Mouse (Mus musculus) liver, embryonic 14.5 days (tissue): ENCODE results near the gene Tex2. TPM values are rescaled to one million over a fixed set of nuclear protein-coding genes. Genes with fewer than 3 reads are reported as not detected.

Experiments
- ATAC-seq: fragments of 200-750 bp; cut with Nextera tagmentation; 2 replicates; pipeline ENCODE4 v1.8.0; 2017; ENCODE audit warnings: moderate number of reproducible peaks, mild to moderate bottlenecking, moderate library complexity; ENCODE audit not compliant: insufficient read depth
- DNase-seq, 3 experiments: peaks; one replicate each; pipeline ENCODE4 v3.0.0-alpha.2; 2012 to 2013; ENCODE audit warnings: low read depth in 3 of 3, low spot score in 3 of 3
- H3K27ac ChIP-seq: fragments of 300-500 bp; sonication (generic); 2 replicates; pipeline ENCODE4 v1.5.1; 2014; ENCODE audit warnings: moderate library complexity, mild to moderate bottlenecking, control low read depth, inconsistent platforms
- H3K27me3 ChIP-seq: fragments of 300-500 bp; sonication (generic); 2 replicates; pipeline ENCODE4 v1.6.1; 2014; ENCODE audit warnings: mild to moderate bottlenecking, low read length, moderate library complexity; ENCODE audit not compliant: control insufficient read depth, insufficient read depth
- H3K36me3 ChIP-seq: fragments of 300-500 bp; sonication (generic); replicated peaks from 2 replicates; pipeline ENCODE4 v1.6.1; 2014; ENCODE audit warnings: low read depth; ENCODE audit not compliant: control insufficient read depth, insufficient read depth
- H3K4me1 ChIP-seq, 2 experiments: fragments of 200-500 bp in 1 of 2; fragments of 300-500 bp in 1 of 2; sonication (generic) in 1 of 2; replicated peaks; 2 replicates each; pipeline ENCODE4 v1.6.1; 2012 to 2014; ENCODE audit warnings: antibody characterized with exemption in 1 of 2, inconsistent platforms in 1 of 2, low read length in 1 of 2; ENCODE audit not compliant: control insufficient read depth in 2 of 2, insufficient read depth in 2 of 2
- H3K4me2 ChIP-seq: fragments of 300-500 bp; sonication (generic); 2 replicates; pipeline ENCODE4 v1.6.1; 2014; ENCODE audit warnings: low read depth, mild to moderate bottlenecking, control low read depth, moderate library complexity
- H3K4me3 ChIP-seq, 2 experiments: fragments of 200-500 bp in 1 of 2; fragments of 300-500 bp in 1 of 2; sonication (generic) in 1 of 2; 2 replicates each; pipeline ENCODE4 v1.5.1; 2012 to 2014; ENCODE audit warnings: low read depth in 2 of 2, low read length in 2 of 2, mild to moderate bottlenecking in 2 of 2, control low read depth in 1 of 2, inconsistent platforms in 1 of 2, moderate library complexity in 1 of 2; ENCODE audit not compliant: insufficient read depth in 1 of 2
- H3K9ac ChIP-seq: fragments of 300-500 bp; sonication (generic); replicated peaks from 2 replicates; pipeline ENCODE4 v1.6.1; 2014; ENCODE audit warnings: mild to moderate bottlenecking, control low read depth, moderate library complexity
- H3K9me3 ChIP-seq: fragments of 300-500 bp; sonication (generic); 2 replicates; pipeline ENCODE4 v1.6.1; 2016; ENCODE audit warnings: low read length, mixed read lengths; ENCODE audit not compliant: control insufficient read depth
- CTCF ChIP-seq: IDR thresholded peaks from 2 replicates; pipeline ENCODE4 v1.5.1; 2016; ENCODE audit warnings: antibody characterized with exemption, low read depth, control low read depth
- EP300 ChIP-seq: IDR thresholded peaks from 2 replicates; pipeline ENCODE4 v1.6.1; 2016; ENCODE audit warnings: antibody characterized with exemption, low read depth
- WGBS: fragments of 180-500 bp; shearing (Covaris S2); extraction: QIAGEN DNeasy Blood & Tissue Kit; methylation state at CpG from one replicate; pipeline ENCODE4 v1.1.7; 2014; ENCODE audit not compliant: insufficient replicate concordance; 5-methylcytosine and 5-hydroxymethylcytosine counted together
- polyA plus RNA-seq, 2 experiments: library from polyadenylated mRNA; depleted of rRNA in 1 of 2; stranded (reverse) in 1 of 2; unstranded in 1 of 2; fragments of >200 nt; fragmentation: Nextera tagmentation in 1 of 2; extraction: Ambion mirVana in 1 of 2; gene quantifications; 2 replicates each; pipeline versions ENCODE4 v1.2.1 to v1.2.3; 2012 to 2014

The Tex2 gene
- polyA plus RNA-seq, 2 experiments, result 5.9 to 7.9 TPM

DNA sequence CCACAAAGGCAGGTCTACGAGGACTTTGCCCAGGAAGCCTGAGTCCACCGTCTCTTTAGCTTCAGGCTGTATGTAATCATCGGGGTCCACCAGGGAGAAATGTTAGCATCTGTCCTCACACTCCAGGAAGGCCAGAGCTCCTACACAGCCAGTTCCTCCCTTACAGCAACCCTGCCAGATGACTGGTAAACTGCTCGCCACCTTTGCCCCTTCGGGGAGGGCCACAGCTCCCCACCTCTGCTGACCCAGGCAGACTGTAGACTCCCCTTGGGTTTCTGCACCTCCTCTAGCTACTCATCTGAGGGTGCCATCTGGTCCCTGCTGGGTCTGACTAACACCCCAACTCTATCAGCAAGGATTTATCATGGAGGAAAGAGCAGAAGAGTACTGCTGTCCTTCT is 83.4 kb downstream of the Tex2 start:
- ATAC-seq (no peak), DNase-seq (no peak)
- H3K4me3 ChIP-seq, result no peak overlapping the region
- no peak overlapping the region for H3K27ac ChIP-seq
- no peaks in the 10 kb centered on the region; the same call in none of the 2 replicates for H3K36me3 ChIP-seq
- no peak overlapping the region for H3K4me2 ChIP-seq
- 87% methylated on average over 5 of the region's 5 CpGs for WGBS
- H3K9me3 ChIP-seq, result no peaks in the 10 kb centered on the region
- peaks cover 0 to 16% of the 10 kb centered on the region in 2 experiments; a peak in 2 of 4 replicates for H3K4me1 ChIP-seq
- H3K9ac ChIP-seq, result no peak overlapping the region
- no peaks in the 10 kb centered on the region for H3K27me3 ChIP-seq
- TF ChIP-seq CTCF, result no peak
- no peak for TF ChIP-seq EP300

DNA sequence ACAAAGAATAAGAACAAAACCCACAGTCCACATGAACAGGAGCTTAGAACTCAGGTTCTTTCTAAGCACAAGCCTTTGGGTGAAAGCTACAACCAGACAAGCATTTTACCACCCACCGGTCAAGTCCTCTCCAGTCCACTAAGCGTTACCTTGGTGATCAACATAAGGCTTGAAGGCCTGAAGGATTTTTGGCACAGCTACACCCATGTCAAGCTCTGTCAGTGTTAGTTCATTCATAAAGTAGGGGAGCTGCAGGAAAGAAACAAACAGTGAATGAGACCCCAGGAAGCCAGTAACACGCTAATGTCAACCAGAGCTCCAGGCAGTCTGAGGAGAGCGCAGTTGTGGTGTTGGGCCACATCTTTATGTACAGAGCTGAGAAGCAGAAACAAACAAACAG is 84.1 kb downstream of the Tex2 start:
- Histone ChIP-seq H3K36me3 (no peaks in the 10 kb centered on the region; the same call in none of the 2 replicates), H3K4me1 (peaks cover 0 to 13% of the 10 kb centered on the region in 2 experiments; a peak in 2 of 4 replicates), H3K9me3 (no peaks in the 10 kb centered on the region), H3K4me3 (no peak overlapping the region), H3K9ac (no peak overlapping the region), H3K27me3 (no peaks in the 10 kb centered on the region), H3K27ac (no peak overlapping the region), H3K4me2 (no peak overlapping the region)
- 87% methylated on average over 4 of the region's 4 CpGs for WGBS
- TF ChIP-seq CTCF (no peak), EP300 (no peak)
- ATAC-seq (no peak), DNase-seq (no peak)

DNA sequence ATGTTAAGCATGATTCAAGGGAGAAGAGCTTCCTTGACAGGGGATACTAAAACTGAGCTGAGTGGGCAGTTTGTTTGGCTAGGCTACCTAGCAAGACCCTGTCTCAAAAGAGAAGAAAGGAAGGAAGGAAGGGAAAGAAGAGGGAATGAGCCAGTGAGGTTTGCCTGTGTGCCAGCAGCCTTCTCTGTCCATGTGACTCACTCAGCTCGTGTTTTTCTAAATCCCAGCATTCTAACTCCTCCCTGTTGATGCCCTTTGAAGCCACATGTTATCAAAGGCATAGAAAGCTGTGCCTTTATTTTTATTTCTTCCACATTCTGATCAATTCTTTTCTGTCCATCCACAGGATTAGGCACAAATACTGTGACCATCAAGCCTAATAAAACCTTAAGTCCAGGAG is 85.3 kb downstream of the Tex2 start:
- no peak for TF ChIP-seq CTCF
- TF ChIP-seq EP300, result no peak
- Histone ChIP-seq H3K9ac (no peak overlapping the region), H3K9me3 (no peaks in the 10 kb centered on the region), H3K27ac (no peak overlapping the region), H3K4me3 (no peak overlapping the region), H3K4me1 (peaks cover 0 to 14% of the 10 kb centered on the region in 2 experiments; a peak in 2 of 4 replicates), H3K4me2 (no peak overlapping the region), H3K27me3 (no peaks in the 10 kb centered on the region), H3K36me3 (no peaks in the 10 kb centered on the region; the same call in none of the 2 replicates)
- WGBS, result 35% methylated on average over 1 of the region's 1 CpGs
- DNase-seq (no peak), ATAC-seq (no peak)

DNA sequence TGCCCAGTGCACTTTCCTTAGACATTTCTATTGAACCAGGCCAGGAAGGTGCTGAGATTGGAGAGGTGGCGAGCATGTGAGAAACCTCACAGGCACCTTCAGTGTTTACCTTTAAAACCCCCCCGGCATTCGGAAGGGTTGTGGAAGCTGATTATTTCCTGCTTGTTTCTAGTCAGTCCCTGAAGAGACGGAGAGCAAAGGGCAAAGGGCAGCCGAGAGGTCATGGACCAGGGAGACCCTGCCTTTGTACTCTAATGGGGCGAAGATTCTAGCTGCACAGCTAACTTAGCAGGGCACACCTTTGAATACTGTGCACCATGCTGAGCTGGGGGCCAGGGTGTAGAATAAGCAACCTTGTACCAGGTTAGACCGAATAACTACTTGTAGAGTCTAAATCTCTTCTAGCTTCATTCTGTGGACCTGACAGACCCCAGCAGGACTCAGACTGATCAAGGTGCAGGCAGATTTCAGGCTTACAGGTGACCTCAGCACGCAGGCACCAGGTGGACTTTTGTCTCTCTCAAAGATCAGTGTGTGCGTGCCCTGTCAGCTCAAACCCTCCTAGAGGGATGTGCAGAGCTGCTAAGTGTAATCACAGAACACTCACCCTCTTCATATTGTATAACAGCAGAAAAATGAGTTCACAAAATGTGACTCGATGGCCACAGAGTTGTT is 85.9 kb downstream of the Tex2 start:
- H3K27ac ChIP-seq, result no peak overlapping the region
- TF ChIP-seq CTCF, result no peak
- no peak for TF ChIP-seq EP300
- WGBS, result 72% methylated on average over 10 of the region's 10 CpGs

DNA sequence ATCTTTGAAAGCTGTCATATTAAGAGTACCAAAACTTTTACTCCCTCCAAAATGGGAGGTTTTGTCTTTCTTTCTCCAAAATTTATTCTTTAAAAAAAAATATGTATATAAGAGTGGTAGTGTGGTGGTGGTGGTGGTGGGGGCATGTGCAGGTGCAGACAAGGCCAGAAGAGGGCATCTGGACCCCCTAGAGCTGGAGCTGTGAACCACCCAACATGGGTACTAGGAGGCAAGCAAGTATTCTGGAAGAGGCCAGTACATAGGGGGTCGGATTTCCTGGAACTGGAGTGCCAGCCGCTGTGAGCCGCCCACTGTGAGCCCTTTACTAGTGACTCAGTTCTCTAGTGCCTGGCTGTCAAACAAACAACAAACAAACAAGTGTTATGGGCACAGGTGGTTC is 90.7 kb downstream of the Tex2 start:
- no peak overlapping the region for H3K9ac ChIP-seq
- peaks cover 0 to 2% of the 10 kb centered on the region in 2 experiments; a peak in 1 of 4 replicates for H3K4me1 ChIP-seq
- no peak overlapping the region for H3K27ac ChIP-seq
- no peaks in the 10 kb centered on the region for H3K27me3 ChIP-seq
- H3K36me3 ChIP-seq, result no peaks in the 10 kb centered on the region
- no peaks in the 10 kb centered on the region for H3K9me3 ChIP-seq
- DNase-seq (no peak), ATAC-seq (no peak)
- WGBS, result 58% methylated on average over 3 of the region's 3 CpGs
- no peak overlapping the region for H3K4me3 ChIP-seq
- H3K4me2 ChIP-seq, result no peak overlapping the region
- no peak for TF ChIP-seq EP300
- TF ChIP-seq CTCF, result peak; percentile 20; the same call in 1 of the 2 replicates

More for the DNA sequence above, 85.9 kb downstream of the Tex2 start:
- Histone ChIP-seq H3K4me3 (no peak overlapping the region), H3K36me3 (no peaks in the 10 kb centered on the region), H3K9me3 (no peaks in the 10 kb centered on the region), H3K27me3 (no peaks in the 10 kb centered on the region), H3K9ac (no peak overlapping the region), H3K4me2 (no peak overlapping the region), H3K4me1 (peaks cover 0 to 15% of the 10 kb centered on the region in 2 experiments; a peak in 2 of 4 replicates)
- no peak; the same call in 1 of the 2 replicates for ATAC-seq
- no peak for DNase-seq
